Mouse (Mus musculus): ENCODE data around the gene 1700084M14Rik. TPM values are rescaled to one million over a fixed set of nuclear protein-coding genes. Genes with fewer than 3 reads are reported as not detected.
"Not testable (repeated sequence)": the region's sequence is repeated elsewhere in the genome, so short reads cannot be mapped to it uniquely, and the experiment has no call there.

1700084M14Rik gene
- total RNA-seq (2021): not detected
- long read RNA-seq, experiment 1: 0 reads
- long read RNA-seq, experiment 2: 0 reads

GRCm38 (mm10) chrX:91575811-91576210 lies at the start of gene 1700084M14Rik:
Gene 1700084M14Rik, minus strand, starts transcription at chrX:91575911.
- not testable (repeated sequence) for H3K27ac ChIP-seq; DNase-seq (ENCODE audit: low spot score in 2 of 2); H3K4me3 ChIP-seq

Other genes with a start within 250 kb of the 1700084M14Rik start
- not detected for gene Mageb2, start 244.2 kb downstream of the 1700084M14Rik start, total RNA-seq (2021)
- gene Gm5072, start 183.4 kb downstream of the 1700084M14Rik start, total RNA-seq (2021): not detected
- gene Gm8914, start 95.8 kb downstream of the 1700084M14Rik start, total RNA-seq (2021): not detected
- not detected for gene Gm14781, start 56.3 kb upstream of the 1700084M14Rik start, total RNA-seq (2021)
- gene Mageb5, start 207.1 kb upstream of the 1700084M14Rik start, total RNA-seq (2021): not detected